Mouse (Mus musculus): ENCODE data around the gene Cdan1. TPM values are rescaled to one million over a fixed set of nuclear protein-coding genes. Genes with fewer than 3 reads are reported as not detected.

The Cdan1 gene
- total RNA-seq, 2 experiments from 2014 or later, result 20.8 to 23.3 TPM

DNA sequence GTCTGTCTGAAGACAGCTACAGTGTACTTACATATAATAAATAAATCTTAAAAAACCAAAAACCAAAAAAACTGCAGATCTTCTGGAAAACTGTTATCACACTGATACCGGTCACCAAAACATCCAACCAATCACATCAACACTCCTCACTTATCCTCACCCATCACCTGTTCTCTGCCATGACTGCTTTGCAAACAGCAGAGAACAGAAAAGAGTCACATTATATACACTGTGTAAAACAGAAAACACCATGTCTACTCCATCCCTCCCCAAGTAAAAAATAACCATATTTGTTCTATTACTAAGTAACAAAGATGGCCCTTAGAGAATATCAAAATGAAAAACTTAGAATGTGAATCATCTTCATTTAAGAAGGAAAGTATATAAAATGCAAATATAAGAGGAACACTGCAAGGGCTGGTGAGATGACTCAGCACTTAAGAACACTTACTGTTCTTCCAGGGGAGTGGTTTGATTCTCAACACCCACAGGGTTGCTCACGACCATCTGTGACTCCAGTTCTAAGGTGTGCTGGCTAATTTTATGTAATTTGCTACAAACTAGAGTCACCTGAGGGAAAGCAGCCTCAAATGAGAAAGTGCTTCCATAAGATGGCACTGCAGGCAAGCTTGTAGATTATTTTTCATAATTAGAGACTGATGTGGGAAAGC, 79.5 kb downstream of the Cdan1 start:
- DNase-seq (ENCODE audit: extremely low spot score in 1 of 2, low spot score in 2 of 2), result no peak

DNA sequence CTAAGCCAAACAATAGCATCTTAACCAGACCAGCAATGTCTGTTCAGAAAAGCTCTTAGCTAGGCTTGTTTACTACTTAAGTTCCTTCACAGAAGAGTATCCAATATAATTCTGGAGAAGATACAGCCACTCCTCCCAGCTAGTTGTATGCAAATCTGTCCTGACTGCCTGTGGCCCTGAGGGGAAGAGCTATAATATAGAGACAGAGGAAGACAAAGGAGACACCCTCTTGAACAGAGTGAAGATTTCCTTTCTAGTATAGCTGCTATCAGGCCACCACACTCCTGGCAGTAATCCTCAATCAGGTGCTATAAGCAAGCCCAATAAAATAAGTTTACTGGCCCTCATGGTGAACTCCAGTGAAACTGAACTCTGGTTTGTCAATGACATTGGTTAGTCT, 88.0 kb downstream of the Cdan1 start:
- DNase-seq (ENCODE audit: extremely low spot score in 1 of 2, low spot score in 2 of 2), result no peak
- intact Hi-C loops (cut with DNase I), result no loop called here

More for the DNA sequence above, 79.5 kb downstream of the Cdan1 start:
- intact Hi-C loops (cut with DNase I), result no loop called here

GRCm38 (mm10) chr2:120748041-120748440, 101.9 kb downstream of the Cdan1 start:
- intact Hi-C loops (cut with DNase I), result no loop called here
- DNase-seq (ENCODE audit: extremely low spot score in 1 of 2, low spot score in 2 of 2), result no peak

GRCm38 (mm10) chr2:120745496-120745895, 104.4 kb downstream of the Cdan1 start:
- no peak for DNase-seq (ENCODE audit: extremely low spot score in 1 of 2, low spot score in 2 of 2)

DNA sequence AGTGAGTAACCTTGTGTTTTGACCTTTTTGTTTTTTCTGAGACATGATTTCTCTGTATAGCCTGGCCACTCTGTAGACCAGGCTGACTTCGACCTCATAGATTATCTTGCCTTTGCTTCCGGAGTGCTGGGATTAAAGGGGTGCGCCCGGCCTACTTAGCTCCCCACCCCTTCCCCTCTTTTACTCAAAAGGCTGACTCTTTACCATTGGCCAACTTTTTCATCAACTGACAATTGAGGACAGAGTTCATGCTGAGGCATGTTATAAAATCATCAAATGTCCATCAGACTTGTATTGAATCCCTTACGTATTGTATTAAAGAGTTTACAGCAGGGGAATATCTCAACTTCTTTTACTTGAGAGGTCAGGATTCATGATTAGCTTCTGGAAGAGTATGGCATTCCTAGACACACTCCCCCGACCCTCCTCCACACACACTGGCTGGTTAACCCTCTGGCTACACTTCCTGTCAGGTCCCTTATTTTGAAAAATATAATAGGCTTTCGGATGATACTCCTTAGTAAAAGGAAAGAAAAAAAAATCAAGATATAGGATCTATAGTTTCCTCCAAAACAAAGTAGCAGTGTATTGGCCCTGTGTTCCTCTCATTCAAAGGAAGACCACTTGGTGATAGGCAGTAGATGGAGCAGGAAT, 117.9 kb downstream of the Cdan1 start:
- intact Hi-C loops (cut with DNase I), result no loop called here
- no peak for DNase-seq (ENCODE audit: extremely low spot score in 1 of 2, low spot score in 2 of 2)

More at GRCm38 (mm10) chr2:120745496-120745895, 104.4 kb downstream of the Cdan1 start:
- intact Hi-C loops (cut with DNase I), result no loop called here

DNA sequence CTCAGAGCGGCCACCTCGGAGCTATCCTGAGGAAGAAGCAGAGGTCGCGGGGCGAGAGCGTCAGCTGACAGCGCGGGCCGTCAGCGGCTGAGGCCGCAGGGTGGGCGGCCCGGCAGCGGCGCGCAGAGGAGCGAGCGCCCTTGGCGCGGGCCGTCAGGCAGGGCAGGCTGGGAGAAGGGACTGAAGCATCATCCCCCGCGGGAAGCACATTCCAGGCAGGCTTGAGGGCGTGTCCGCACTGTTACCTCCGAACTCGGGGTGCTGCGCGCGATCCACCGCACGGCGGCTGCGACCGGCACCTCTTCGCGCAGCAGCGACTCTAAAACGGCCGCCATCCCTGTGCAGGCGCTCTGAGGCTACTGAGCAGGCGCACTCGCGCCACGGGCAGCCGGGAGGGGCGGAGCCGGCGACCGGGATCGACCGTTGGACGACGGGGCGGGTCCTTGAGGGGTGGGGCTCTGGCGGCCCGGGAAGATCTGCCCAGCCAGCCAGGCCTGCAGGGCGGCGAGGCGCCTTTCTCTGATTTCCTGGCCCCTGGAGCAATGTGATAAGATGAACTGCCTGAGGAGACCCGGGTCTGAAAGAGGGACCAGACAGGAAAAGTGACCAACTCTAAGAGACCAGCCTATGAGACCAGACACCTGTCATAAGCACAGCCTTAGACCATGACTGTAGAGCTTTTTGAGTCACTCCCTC, 118.6 kb downstream of the Cdan1 start:
- DNase-seq (ENCODE audit: extremely low spot score in 1 of 2, low spot score in 2 of 2), result peak; percentile 87 to 97
- intact Hi-C loops (cut with DNase I), result no loop called here

GRCm38 (mm10) chr2:120730639-120731166, 119.2 kb downstream of the Cdan1 start:
- no peak for DNase-seq (ENCODE audit: extremely low spot score in 1 of 2, low spot score in 2 of 2)
- intact Hi-C loops (cut with DNase I), result loop anchor here (1.0 kb wide), 1 partner anchor 120 kb away; the partner anchor contains the start of genes Cdan1 and Ttbk2

DNA sequence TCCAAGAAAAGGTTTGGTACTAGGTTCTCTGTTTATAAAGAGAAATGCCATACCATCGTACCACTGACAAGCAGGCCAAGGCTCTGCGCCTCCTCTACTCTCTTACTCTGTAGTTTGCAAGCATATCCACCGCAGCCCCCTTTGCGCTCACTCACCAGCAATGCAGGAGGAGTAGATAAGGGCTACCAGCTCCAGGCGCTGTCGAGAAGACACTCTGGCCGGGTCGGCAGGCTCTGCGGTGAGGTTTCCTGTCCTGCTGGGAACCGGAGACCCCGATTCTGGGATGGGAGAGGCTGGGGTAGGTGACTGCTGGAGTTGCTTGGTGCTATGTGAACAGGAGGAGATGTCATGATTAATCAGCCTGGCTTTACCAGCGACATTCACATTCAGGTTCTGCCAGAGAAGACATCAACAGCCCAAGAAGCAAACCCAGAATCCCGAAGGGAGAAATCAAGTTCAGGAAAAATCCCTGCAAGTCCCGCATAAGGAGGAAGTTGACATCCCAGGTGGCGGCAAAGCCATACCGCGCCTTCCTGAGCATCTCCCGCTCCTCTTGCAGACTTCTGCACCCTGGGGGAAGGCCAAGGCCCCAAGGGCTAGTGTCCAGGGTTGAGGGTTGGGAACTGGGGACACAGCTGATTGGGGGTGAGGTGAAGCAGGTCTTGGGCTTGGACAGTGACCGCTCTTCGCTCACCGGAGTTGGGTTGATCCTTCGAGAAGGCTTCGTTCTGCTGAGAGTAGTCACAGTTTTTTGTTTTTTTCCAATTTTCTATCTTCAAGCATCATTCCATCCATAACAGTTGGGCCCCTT, 119.9 kb downstream of the Cdan1 start:
- intact Hi-C loops (cut with DNase I), result loop anchor here (1.0 kb wide), 1 partner anchor 120 kb away; the partner anchor contains the start of genes Cdan1 and Ttbk2
- DNase-seq (ENCODE audit: extremely low spot score in 1 of 2, low spot score in 2 of 2), result peak in 1 of 2 experiments; percentile 28

DNA sequence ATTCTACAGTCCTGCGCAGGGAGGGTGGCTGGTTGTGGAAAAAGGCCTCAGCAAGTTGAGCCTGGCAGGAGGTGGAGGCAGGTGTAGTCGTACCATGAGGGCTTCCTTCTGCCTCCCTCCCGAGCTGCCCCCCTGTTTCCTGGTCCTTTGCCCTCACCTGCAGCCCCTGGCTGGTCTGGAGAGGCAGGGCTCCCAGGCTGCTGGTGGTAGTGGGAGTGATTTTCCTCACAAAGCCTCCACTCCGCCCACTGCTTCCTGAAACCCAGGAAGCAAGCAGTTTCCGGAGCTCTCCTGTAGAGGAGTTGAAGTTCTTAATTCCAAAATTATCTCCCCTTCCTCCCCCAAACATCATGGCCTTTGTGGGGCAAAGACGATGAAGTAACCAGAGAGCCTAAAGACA, 125.8 kb downstream of the Cdan1 start:
- intact Hi-C loops (cut with DNase I), result no loop called here
- DNase-seq (ENCODE audit: extremely low spot score in 1 of 2, low spot score in 2 of 2), result no peak

GRCm38 (mm10) chr2:120723621-120724020, 126.3 kb downstream of the Cdan1 start:
- intact Hi-C loops (cut with DNase I), result no loop called here
- no peak for DNase-seq (ENCODE audit: extremely low spot score in 1 of 2, low spot score in 2 of 2)

GRCm38 (mm10) chr2:120722491-120722890, 127.4 kb downstream of the Cdan1 start:
- no peak for DNase-seq (ENCODE audit: extremely low spot score in 1 of 2, low spot score in 2 of 2)
- intact Hi-C loops (cut with DNase I), result no loop called here

DNA sequence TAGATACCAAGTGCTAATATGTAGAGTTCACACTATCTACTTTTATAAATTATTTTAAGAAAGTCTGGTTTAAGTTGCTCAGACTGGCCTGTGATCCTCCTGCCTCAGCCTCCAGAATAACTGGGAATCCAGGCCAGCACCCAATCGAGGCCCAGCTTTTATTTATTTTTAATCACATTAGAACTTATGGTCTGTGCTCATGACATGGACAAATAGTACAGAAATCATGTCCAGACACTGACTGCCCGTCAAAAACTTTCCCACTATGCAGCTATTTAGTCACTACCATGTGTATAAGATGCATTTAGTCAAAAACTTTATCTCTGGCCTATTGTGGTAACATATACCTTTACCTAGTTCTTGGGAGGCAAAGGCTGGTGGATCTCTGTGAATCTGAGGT, 128.0 kb downstream of the Cdan1 start:
- intact Hi-C loops (cut with DNase I), result no loop called here
- DNase-seq (ENCODE audit: extremely low spot score in 1 of 2, low spot score in 2 of 2), result no peak

DNA sequence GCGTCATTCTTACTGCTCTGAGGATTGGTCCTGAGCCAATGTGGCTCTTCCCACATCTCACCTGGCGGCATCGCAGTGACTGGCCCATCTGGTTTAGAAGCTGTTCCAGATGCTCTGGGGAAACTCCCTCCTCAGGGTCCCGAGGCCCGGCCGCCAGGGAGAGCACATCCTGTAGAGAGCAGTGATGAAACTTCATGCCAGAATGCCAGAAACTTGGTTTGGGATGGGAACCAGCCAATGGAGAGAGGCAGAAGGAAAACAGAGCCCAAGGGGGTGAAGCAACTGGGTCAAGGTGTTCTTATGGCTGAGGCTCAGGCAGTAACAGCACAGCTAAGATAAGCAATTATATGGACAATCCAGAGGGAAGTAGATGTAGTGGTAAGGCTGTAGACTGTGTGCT, 129.1 kb downstream of the Cdan1 start:
- no peak for DNase-seq (ENCODE audit: extremely low spot score in 1 of 2, low spot score in 2 of 2)
- intact Hi-C loops (cut with DNase I), result no loop called here

- no peak for DNase-seq (ENCODE audit: extremely low spot score in 1 of 2, low spot score in 2 of 2)
- intact Hi-C loops (cut with DNase I), result no loop called here
Observed at GRCm38 (mm10) chr2:120718496-120718895, 131.4 kb downstream of the Cdan1 start.

- no peak for DNase-seq (ENCODE audit: extremely low spot score in 1 of 2, low spot score in 2 of 2)
Observed at GRCm38 (mm10) chr2:120713441-120713840, 136.5 kb downstream of the Cdan1 start.

GRCm38 (mm10) chr2:120710948-120711347, 139.0 kb downstream of the Cdan1 start:
- DNase-seq (ENCODE audit: extremely low spot score in 1 of 2, low spot score in 2 of 2), result no peak
- intact Hi-C loops (cut with DNase I), result no loop called here

More at GRCm38 (mm10) chr2:120713441-120713840, 136.5 kb downstream of the Cdan1 start:
- intact Hi-C loops (cut with DNase I), result no loop called here

- intact Hi-C loops (cut with DNase I), result no loop called here
- no peak for DNase-seq (ENCODE audit: extremely low spot score in 1 of 2, low spot score in 2 of 2)
Observed at GRCm38 (mm10) chr2:120710154-120710553, 139.8 kb downstream of the Cdan1 start.

GRCm38 (mm10) chr2:120707041-120707440, 142.9 kb downstream of the Cdan1 start:
- DNase-seq (ENCODE audit: extremely low spot score in 1 of 2, low spot score in 2 of 2), result no peak
- intact Hi-C loops (cut with DNase I), result no loop called here

- intact Hi-C loops (cut with DNase I), result no loop called here
Observed at GRCm38 (mm10) chr2:120702675-120703074, 147.3 kb downstream of the Cdan1 start.

More at GRCm38 (mm10) chr2:120702675-120703074, 147.3 kb downstream of the Cdan1 start:
- DNase-seq (ENCODE audit: extremely low spot score in 1 of 2, low spot score in 2 of 2), result no peak

Measured in left cerebral cortex, postnatal 10 days (tissue).